Mouse (Mus musculus): Measurements from ENCODE around the gene Tbrg4. TPM values are rescaled to one million over a fixed set of nuclear protein-coding genes. Genes with fewer than 3 reads are reported as not detected.

The Tbrg4 gene
- polyA plus RNA-seq, 1 experiment from 2014 or later: 23.4 TPM

- DNase-seq (ENCODE audit: low spot score): no peak
- Histone ChIP-seq H3K36me3 (ENCODE audit: control insufficient read depth, insufficient read depth, low read length) (peaks cover 66% of the 10 kb centered on the region), H3K4me3 (ENCODE audit: low read depth, low read length) (no peak overlapping the region), H3K9ac (ENCODE audit: low read length) (no peak overlapping the region), H3K27ac (ENCODE audit: low read depth, low read length) (no peak overlapping the region), H3K4me1 (ENCODE audit: control insufficient read depth, insufficient read depth, low read length) (no peaks in the 10 kb centered on the region), H3K27me3 (replicated peaks; ENCODE audit: control insufficient read depth, insufficient read depth, low read length) (no peaks in the 10 kb centered on the region), H3K9me3 (replicated peaks; ENCODE audit: control insufficient read depth, low read length) (no peaks in the 10 kb centered on the region), H3K4me2 (ENCODE audit: low read length) (no peak overlapping the region)
- 93% methylated on average over 7 of the region's 7 CpGs for WGBS
- ATAC-seq: no peak
Measured at GRCm38 (mm10) chr11:6588295-6588694, 37.6 kb downstream of the Tbrg4 start.

DNA sequence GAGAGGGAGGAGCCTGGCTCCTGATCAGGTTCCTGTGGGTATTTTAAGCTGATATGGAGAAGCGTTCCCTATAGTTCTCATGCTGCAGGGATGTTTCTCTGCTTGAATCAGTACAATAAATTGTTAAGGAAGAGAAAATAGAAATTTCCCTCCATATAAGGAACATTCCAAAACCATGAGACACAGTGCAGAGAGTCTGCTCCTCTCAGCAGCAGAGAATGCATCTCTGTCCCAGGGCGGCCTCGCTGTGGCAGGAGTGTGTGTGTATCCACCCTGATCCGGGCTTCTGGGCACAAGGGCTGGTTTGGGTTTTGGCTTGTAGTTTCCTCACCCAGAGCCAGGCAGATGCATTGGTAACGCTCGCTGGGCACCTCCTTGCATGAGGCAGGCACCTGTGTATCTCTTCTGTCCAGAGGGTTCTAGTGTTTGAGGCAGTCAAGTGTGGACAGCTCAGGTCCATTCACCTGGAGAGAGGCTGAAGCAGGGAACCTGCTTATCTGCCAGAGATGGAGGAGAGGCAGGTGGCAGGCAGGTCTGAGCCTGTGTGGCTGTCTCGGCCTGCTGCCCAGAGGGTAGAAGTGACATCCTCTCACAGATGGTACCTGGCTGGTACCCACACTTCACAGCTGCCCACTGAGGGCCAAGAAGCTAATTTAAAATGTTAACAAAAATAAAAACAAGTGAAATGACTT lies 38.5 kb downstream of the Tbrg4 start:
- H3K27ac ChIP-seq (ENCODE audit: low read depth, low read length): no peak overlapping the region
- H3K27me3 ChIP-seq (replicated peaks; ENCODE audit: control insufficient read depth, insufficient read depth, low read length): no peaks in the 10 kb centered on the region
- H3K36me3 ChIP-seq (ENCODE audit: control insufficient read depth, insufficient read depth, low read length): peaks cover 57% of the 10 kb centered on the region
- no peak overlapping the region for H3K9ac ChIP-seq (ENCODE audit: low read length)
- no peak overlapping the region for H3K4me2 ChIP-seq (ENCODE audit: low read length)
- H3K4me3 ChIP-seq (ENCODE audit: low read depth, low read length): no peak overlapping the region
- 97% methylated on average over 7 of the region's 7 CpGs for WGBS
- no peaks in the 10 kb centered on the region for H3K9me3 ChIP-seq (replicated peaks; ENCODE audit: control insufficient read depth, low read length)
- DNase-seq (ENCODE audit: low spot score) (no peak), ATAC-seq (no peak)
- H3K4me1 ChIP-seq (ENCODE audit: control insufficient read depth, insufficient read depth, low read length): no peaks in the 10 kb centered on the region

DNA sequence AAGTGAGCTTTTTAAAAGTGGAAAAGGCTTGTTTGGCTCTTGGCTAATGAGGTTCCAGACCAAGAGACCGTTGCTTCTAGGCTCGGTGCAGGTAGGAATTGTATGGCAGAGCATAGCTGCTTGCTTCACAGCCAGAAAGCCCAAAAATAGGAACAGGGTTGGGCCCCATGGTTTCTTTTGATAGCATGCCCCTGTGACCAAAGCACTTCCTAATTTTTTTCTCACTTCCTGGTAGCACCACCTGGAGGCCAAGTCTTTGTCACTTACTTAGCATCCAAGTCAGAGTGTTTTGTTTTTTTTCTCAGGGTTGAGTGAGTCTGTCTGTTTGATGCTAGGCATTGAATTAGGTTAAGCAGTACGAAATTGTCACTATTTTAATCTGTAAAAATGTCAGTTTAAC lies 39.2 kb downstream of the Tbrg4 start:
- H3K27me3 ChIP-seq (replicated peaks; ENCODE audit: control insufficient read depth, insufficient read depth, low read length): no peaks in the 10 kb centered on the region
- H3K4me2 ChIP-seq (ENCODE audit: low read length): no peak overlapping the region
- no peak for ATAC-seq
- H3K36me3 ChIP-seq (ENCODE audit: control insufficient read depth, insufficient read depth, low read length): peaks cover 50% of the 10 kb centered on the region
- no peak overlapping the region for H3K9ac ChIP-seq (ENCODE audit: low read length)
- H3K4me3 ChIP-seq (ENCODE audit: low read depth, low read length): no peak overlapping the region
- no peak for DNase-seq (ENCODE audit: low spot score)
- no peaks in the 10 kb centered on the region for H3K9me3 ChIP-seq (replicated peaks; ENCODE audit: control insufficient read depth, low read length)
- 87% methylated on average over 3 of the region's 3 CpGs for WGBS
- no peaks in the 10 kb centered on the region for H3K4me1 ChIP-seq (ENCODE audit: control insufficient read depth, insufficient read depth, low read length)
- no peak overlapping the region for H3K27ac ChIP-seq (ENCODE audit: low read depth, low read length)

DNA sequence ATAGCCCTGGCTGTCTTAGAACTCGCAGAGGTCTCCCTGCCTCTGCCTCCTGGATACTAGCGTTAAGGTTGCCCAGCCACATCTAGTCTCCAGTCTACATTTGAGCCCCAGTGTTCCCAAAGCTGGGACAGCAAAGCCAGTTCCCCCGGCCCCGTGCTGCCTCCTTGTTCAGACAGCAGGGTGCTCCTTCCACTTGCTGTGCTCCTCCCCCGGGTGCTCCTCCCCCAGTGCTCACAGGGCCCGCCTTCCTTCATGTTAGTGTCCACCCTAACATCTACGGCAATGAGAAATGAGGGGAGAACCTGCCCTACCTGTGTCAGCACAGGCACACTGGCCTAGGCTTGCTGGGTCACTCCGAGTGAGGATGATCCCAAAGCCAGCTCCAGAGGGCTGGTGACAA lies 40.1 kb downstream of the Tbrg4 start:
- no peak overlapping the region for H3K9ac ChIP-seq (ENCODE audit: low read length)
- H3K27ac ChIP-seq (ENCODE audit: low read depth, low read length): no peak overlapping the region
- H3K4me1 ChIP-seq (ENCODE audit: control insufficient read depth, insufficient read depth, low read length): no peaks in the 10 kb centered on the region
- peaks cover 41% of the 10 kb centered on the region for H3K36me3 ChIP-seq (ENCODE audit: control insufficient read depth, insufficient read depth, low read length)
- ATAC-seq: no peak
- WGBS: 89% methylated on average over 8 of the region's 8 CpGs
- no peaks in the 10 kb centered on the region for H3K27me3 ChIP-seq (replicated peaks; ENCODE audit: control insufficient read depth, insufficient read depth, low read length)
- DNase-seq (ENCODE audit: low spot score): no peak
- H3K9me3 ChIP-seq (replicated peaks; ENCODE audit: control insufficient read depth, low read length): no peaks in the 10 kb centered on the region
- H3K4me3 ChIP-seq (ENCODE audit: low read depth, low read length): no peak overlapping the region
- H3K4me2 ChIP-seq (ENCODE audit: low read length): no peak overlapping the region

- H3K36me3 ChIP-seq (ENCODE audit: control insufficient read depth, insufficient read depth, low read length): peaks cover 16% of the 10 kb centered on the region
- H3K4me1 ChIP-seq (ENCODE audit: control insufficient read depth, insufficient read depth, low read length): no peaks in the 10 kb centered on the region
- DNase-seq (ENCODE audit: low spot score): no peak
- no peak overlapping the region for H3K9ac ChIP-seq (ENCODE audit: low read length)
- ATAC-seq: no peak
- no peak overlapping the region for H3K27ac ChIP-seq (ENCODE audit: low read depth, low read length)
- H3K4me3 ChIP-seq (ENCODE audit: low read depth, low read length): no peak overlapping the region
- H3K9me3 ChIP-seq (replicated peaks; ENCODE audit: control insufficient read depth, low read length): no peaks in the 10 kb centered on the region
- no peaks in the 10 kb centered on the region for H3K27me3 ChIP-seq (replicated peaks; ENCODE audit: control insufficient read depth, insufficient read depth, low read length)
- 87% methylated on average over 2 of the region's 2 CpGs for WGBS
- H3K4me2 ChIP-seq (ENCODE audit: low read length): no peak overlapping the region
Measured at GRCm38 (mm10) chr11:6581560-6581959, 44.3 kb downstream of the Tbrg4 start.

GRCm38 (mm10) chr11:6580065-6580750 lies 45.7 kb downstream of the Tbrg4 start:
- Histone ChIP-seq H3K4me2 (ENCODE audit: low read length) (no peak overlapping the region), H3K27me3 (replicated peaks; ENCODE audit: control insufficient read depth, insufficient read depth, low read length) (no peaks in the 10 kb centered on the region), H3K36me3 (ENCODE audit: control insufficient read depth, insufficient read depth, low read length) (peaks cover 14% of the 10 kb centered on the region), H3K9ac (ENCODE audit: low read length) (no peak overlapping the region), H3K4me3 (ENCODE audit: low read depth, low read length) (no peak overlapping the region), H3K9me3 (replicated peaks; ENCODE audit: control insufficient read depth, low read length) (no peaks in the 10 kb centered on the region), H3K27ac (ENCODE audit: low read depth, low read length) (no peak overlapping the region), H3K4me1 (ENCODE audit: control insufficient read depth, insufficient read depth, low read length) (no peaks in the 10 kb centered on the region)
- DNase-seq (ENCODE audit: low spot score) (peak; percentile 31), ATAC-seq (peak; percentile 54)
- WGBS: 50% methylated on average over 4 of the region's 4 CpGs

GRCm38 (mm10) chr11:6579361-6579760 lies 46.5 kb downstream of the Tbrg4 start:
- no peaks in the 10 kb centered on the region for H3K9me3 ChIP-seq (replicated peaks; ENCODE audit: control insufficient read depth, low read length)
- H3K9ac ChIP-seq (ENCODE audit: low read length): no peak overlapping the region
- H3K27me3 ChIP-seq (replicated peaks; ENCODE audit: control insufficient read depth, insufficient read depth, low read length): no peaks in the 10 kb centered on the region
- H3K4me1 ChIP-seq (ENCODE audit: control insufficient read depth, insufficient read depth, low read length): no peaks in the 10 kb centered on the region
- peaks cover 5% of the 10 kb centered on the region for H3K36me3 ChIP-seq (ENCODE audit: control insufficient read depth, insufficient read depth, low read length)
- H3K27ac ChIP-seq (ENCODE audit: low read depth, low read length): no peak overlapping the region
- no peak overlapping the region for H3K4me2 ChIP-seq (ENCODE audit: low read length)
- H3K4me3 ChIP-seq (ENCODE audit: low read depth, low read length): no peak overlapping the region
- no peak for DNase-seq (ENCODE audit: low spot score)
- 88% methylated on average over 7 of the region's 7 CpGs for WGBS
- no peak for ATAC-seq

DNA sequence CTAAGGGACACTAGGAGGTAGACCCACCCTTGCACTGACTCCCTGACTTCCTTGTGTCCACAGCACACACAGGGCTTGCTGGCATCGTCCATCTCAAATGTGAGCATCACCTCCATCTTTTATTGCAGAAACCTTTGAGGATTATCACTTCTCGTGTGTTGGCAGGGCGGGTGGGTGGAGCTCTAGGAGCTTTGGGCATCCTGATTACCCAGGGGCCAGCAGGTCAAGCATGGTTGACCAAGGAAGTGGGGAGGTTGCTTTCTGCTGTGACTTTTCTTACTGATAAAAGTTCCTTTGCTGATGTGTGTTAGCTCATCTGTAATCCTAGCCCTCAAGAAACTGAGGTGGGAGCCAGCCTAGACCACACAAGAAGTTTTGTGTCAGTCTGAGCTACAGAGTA lies 49.7 kb downstream of the Tbrg4 start:
- Histone ChIP-seq H3K27ac (ENCODE audit: low read depth, low read length) (no peak overlapping the region), H3K4me3 (ENCODE audit: low read depth, low read length) (no peak overlapping the region), H3K9ac (ENCODE audit: low read length) (no peak overlapping the region), H3K4me2 (ENCODE audit: low read length) (no peak overlapping the region), H3K9me3 (replicated peaks; ENCODE audit: control insufficient read depth, low read length) (no peaks in the 10 kb centered on the region), H3K4me1 (ENCODE audit: control insufficient read depth, insufficient read depth, low read length) (no peaks in the 10 kb centered on the region), H3K27me3 (replicated peaks; ENCODE audit: control insufficient read depth, insufficient read depth, low read length) (no peaks in the 10 kb centered on the region), H3K36me3 (ENCODE audit: control insufficient read depth, insufficient read depth, low read length) (peaks cover 14% of the 10 kb centered on the region)
- ATAC-seq (no peak), DNase-seq (ENCODE audit: low spot score) (no peak)
- 91% methylated on average over 3 of the region's 3 CpGs for WGBS

GRCm38 (mm10) chr11:6569410-6569777 lies 56.5 kb downstream of the Tbrg4 start:
- H3K9ac ChIP-seq (ENCODE audit: low read length): no peak overlapping the region
- peaks cover 9% of the 10 kb centered on the region for H3K4me1 ChIP-seq (ENCODE audit: control insufficient read depth, insufficient read depth, low read length)
- DNase-seq (ENCODE audit: low spot score) (no peak), ATAC-seq (0 out of 2 replicates have a peak, but pooled peaks have one; percentile 6)
- 57% methylated on average over 3 of the region's 3 CpGs for WGBS
- H3K4me2 ChIP-seq (ENCODE audit: low read length): no peak overlapping the region
- 0 out of 2 replicates have a peak overlapping the region, but pooled peaks have one; percentile 27 for H3K27ac ChIP-seq (ENCODE audit: low read depth, low read length)
- H3K36me3 ChIP-seq (ENCODE audit: control insufficient read depth, insufficient read depth, low read length): peaks cover 9% of the 10 kb centered on the region; the same call in 1 of the 2 replicates
- H3K9me3 ChIP-seq (replicated peaks; ENCODE audit: control insufficient read depth, low read length): no peaks in the 10 kb centered on the region
- H3K27me3 ChIP-seq (replicated peaks; ENCODE audit: control insufficient read depth, insufficient read depth, low read length): no peaks in the 10 kb centered on the region
- H3K4me3 ChIP-seq (ENCODE audit: low read depth, low read length): no peak overlapping the region
